Mouse (Mus musculus): ENCODE measurements at regions not wholly inside any gene's neighbourhood (a gene's known extent, or its start where the extent isn't known, plus 50 kb on each side); places are given as distances from the start of the nearest gene placed in this dataset.

DNA sequence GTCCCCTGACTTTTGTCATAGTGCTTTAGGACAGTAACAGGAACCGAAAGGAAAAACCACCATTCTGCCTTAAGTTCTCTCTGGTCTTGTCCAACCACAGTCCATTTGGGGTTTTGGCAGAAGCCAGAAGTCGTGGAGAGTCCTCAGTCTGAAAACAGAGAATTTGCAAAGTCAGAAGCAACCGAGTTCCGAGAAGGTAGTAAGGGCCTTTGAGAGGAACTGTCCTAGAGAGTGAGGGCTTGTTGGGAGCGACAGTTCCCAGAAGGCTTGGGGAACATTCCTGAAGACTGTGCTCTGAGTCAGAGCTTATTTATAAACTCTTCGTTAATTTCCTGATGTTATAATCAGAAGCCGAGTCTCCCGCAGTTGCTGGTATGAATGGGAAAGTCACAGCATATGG is 298.3 kb upstream of the Tbc1d5 start:
- Histone ChIP-seq H3K4me1 (replicated peaks) (no peaks in the 10 kb centered on the region), H3K4me2 (no peak overlapping the region), H3K9me3 (peaks cover 7% of the 10 kb centered on the region; the same call in 1 of the 2 replicates), H3K27me3 (no peaks in the 10 kb centered on the region), H3K27ac (no peak overlapping the region), H3K9ac (replicated peaks) (no peak overlapping the region), H3K36me3 (no peaks in the 10 kb centered on the region), H3K4me3 (replicated peaks) (no peak overlapping the region)
- 92% methylated on average over 8 of the region's 8 CpGs for WGBS
- ATAC-seq (ENCODE audit: insufficient number of reproducible peaks, insufficient read depth, low FRiP score, low TSS enrichment, low read depth), result no peak

DNA sequence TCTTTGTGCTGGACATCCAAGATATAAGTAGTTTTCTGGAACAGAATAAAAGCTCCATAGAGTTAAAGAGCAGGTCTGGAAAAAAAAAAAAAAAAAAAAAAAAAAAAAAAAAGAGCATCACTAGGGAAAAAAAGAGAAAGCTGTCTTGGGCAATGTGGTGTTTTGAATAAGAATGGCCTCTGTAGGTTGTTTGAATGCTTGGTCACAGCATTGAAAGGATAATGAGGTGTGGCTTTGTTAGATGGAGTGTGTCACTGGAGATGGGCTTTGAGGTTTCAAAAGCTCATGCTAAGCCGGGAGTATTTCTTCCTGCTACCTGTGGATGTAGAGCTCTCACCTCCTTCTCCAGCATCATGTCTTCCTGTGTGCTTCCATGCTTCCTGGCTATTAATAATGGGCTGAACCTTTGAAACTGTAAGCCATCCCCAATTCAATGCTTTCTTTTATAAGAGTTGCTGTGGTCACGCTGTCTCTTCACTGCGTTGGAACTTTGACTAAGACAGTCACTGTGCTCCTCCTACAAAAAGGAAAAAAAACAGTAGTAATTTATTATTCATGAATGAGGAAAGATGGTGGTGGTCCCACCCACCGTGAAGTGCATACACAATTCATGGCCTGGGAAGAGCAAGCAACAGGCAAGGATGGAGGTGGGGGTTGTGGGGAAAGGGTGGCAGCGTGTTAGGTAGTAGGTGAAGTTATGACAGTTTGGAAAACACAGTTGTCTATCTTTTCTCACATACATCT is 283.2 kb upstream of the Tbc1d5 start:
- no peak overlapping the region for H3K4me2 ChIP-seq
- H3K9ac ChIP-seq (replicated peaks), result no peak overlapping the region
- H3K9me3 ChIP-seq, result peaks cover 6% of the 10 kb centered on the region; the same call in 1 of the 2 replicates
- no peaks in the 10 kb centered on the region for H3K27me3 ChIP-seq
- no peak overlapping the region for H3K27ac ChIP-seq
- no peaks in the 10 kb centered on the region for H3K36me3 ChIP-seq
- peaks cover 4% of the 10 kb centered on the region; the same call in 1 of the 2 replicates for H3K4me1 ChIP-seq (replicated peaks)
- WGBS, result 58% methylated on average over 5 of the region's 5 CpGs
- no peak overlapping the region for H3K4me3 ChIP-seq (replicated peaks)
- ATAC-seq (ENCODE audit: insufficient number of reproducible peaks, insufficient read depth, low FRiP score, low TSS enrichment, low read depth), result no peak

DNA sequence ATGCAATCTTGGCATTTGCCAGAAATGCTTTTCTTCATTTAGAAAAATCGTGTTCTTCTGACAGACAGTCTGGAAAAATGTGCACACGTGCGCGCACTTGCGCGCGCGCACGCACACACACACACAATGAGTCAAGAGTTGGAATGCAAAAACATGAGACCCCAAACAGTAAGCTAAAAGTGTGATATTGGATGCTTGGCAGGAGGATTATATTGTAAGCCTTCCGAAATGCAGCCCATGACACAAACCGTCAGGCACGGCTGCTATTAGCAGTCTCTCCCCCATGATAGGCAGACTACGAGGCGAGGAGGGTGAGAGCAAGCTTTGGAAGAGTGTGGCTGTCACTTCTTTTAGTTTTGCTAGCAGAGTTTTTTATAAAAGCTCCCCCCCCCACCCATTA is 282.1 kb upstream of the Tbc1d5 start:
- Histone ChIP-seq H3K9me3 (peaks cover 6% of the 10 kb centered on the region; the same call in 1 of the 2 replicates), H3K4me2 (peak overlapping the region; percentile 38), H3K9ac (replicated peaks) (no peak overlapping the region), H3K4me3 (replicated peaks) (no peak overlapping the region), H3K27me3 (no peaks in the 10 kb centered on the region), H3K27ac (no peak overlapping the region), H3K36me3 (no peaks in the 10 kb centered on the region), H3K4me1 (replicated peaks) (peaks cover 4% of the 10 kb centered on the region; the same call in 1 of the 2 replicates)
- ATAC-seq (ENCODE audit: insufficient number of reproducible peaks, insufficient read depth, low FRiP score, low TSS enrichment, low read depth), result no peak
- 61% methylated on average over 14 of the region's 14 CpGs for WGBS

DNA sequence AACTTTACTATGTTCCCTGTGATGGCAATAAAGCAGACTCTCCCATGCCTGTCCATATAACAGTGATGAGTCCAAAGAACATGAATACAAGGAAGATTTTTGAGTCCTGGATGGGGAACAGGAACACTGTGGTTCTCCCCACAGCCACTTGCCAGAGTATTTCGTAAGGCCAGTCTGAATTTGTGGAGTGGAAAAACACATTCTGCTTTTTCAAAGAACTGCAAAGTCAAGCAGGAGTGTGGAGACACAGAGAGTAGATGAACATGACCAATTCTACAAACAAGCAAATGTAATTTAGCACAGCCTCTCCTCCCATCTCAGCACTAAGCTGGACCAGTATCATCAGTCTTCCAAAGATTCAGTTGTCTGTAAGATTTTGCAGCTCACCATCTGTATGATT is 280.0 kb upstream of the Tbc1d5 start:
- H3K4me1 ChIP-seq (replicated peaks), result peaks cover 4% of the 10 kb centered on the region; the same call in 1 of the 2 replicates
- no peak overlapping the region for H3K27ac ChIP-seq
- no peaks in the 10 kb centered on the region for H3K27me3 ChIP-seq
- H3K4me2 ChIP-seq, result no peak overlapping the region
- H3K9me3 ChIP-seq, result no peaks in the 10 kb centered on the region
- no peaks in the 10 kb centered on the region for H3K36me3 ChIP-seq
- 90% methylated on average over 1 of the region's 1 CpGs for WGBS
- H3K9ac ChIP-seq (replicated peaks), result no peak overlapping the region
- H3K4me3 ChIP-seq (replicated peaks), result no peak overlapping the region
- no peak for ATAC-seq (ENCODE audit: insufficient number of reproducible peaks, insufficient read depth, low FRiP score, low TSS enrichment, low read depth)

DNA sequence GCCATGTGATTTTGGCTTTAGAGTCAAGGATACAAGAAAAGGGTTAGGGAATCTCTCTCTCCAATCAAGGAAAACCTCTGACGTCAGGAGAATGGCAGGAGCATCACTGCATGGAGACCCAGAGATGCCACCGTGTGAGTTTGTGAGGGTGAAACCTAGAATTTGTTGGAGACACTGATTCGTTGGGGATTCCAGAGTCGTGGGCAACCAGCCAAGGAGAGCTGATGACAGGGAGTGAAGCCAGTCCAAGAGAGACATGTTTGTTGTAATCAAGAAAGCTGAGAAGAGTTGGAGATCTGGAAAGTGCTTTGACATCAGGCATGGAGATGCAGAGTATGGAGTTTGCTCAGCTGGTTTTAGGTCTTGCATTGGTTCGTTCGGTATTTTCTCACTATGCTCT is 236.6 kb upstream of the Tbc1d5 start:
- Histone ChIP-seq H3K9me3 (no peaks in the 10 kb centered on the region), H3K27ac (no peak overlapping the region), H3K27me3 (no peaks in the 10 kb centered on the region), H3K4me3 (replicated peaks) (no peak overlapping the region), H3K4me2 (no peak overlapping the region), H3K9ac (replicated peaks) (no peak overlapping the region), H3K36me3 (no peaks in the 10 kb centered on the region), H3K4me1 (replicated peaks) (no peaks in the 10 kb centered on the region)
- no peak for ATAC-seq (ENCODE audit: insufficient number of reproducible peaks, insufficient read depth, low FRiP score, low TSS enrichment, low read depth)
- 92% methylated on average over 6 of the region's 6 CpGs for WGBS

DNA sequence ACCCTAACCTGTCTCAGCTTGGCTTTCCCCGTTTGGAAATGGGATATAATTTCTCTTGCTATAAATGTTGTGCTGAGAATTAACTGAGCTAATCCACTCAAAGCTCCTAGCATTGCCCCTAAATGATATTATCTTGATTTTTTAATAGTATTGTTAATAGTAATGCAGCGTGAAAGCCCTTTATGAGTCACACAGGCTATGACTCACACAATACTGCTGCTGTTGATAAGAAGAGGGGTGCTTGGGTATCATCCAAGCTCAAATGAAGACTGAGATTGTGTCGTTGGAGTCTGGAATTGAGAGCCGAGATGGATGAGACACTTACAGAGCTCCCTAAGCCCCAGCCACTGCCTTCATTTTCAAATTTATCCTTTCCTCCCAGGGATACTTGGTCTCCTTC is 235.2 kb upstream of the Tbc1d5 start:
- no peaks in the 10 kb centered on the region for H3K4me1 ChIP-seq (replicated peaks)
- H3K9me3 ChIP-seq, result no peaks in the 10 kb centered on the region
- no peaks in the 10 kb centered on the region for H3K36me3 ChIP-seq
- no peaks in the 10 kb centered on the region for H3K27me3 ChIP-seq
- no peak overlapping the region for H3K4me2 ChIP-seq
- no peak overlapping the region for H3K9ac ChIP-seq (replicated peaks)
- no peak overlapping the region for H3K27ac ChIP-seq
- H3K4me3 ChIP-seq (replicated peaks), result no peak overlapping the region
- WGBS, result 92% methylated on average over 4 of the region's 4 CpGs
- no peak for ATAC-seq (ENCODE audit: insufficient number of reproducible peaks, insufficient read depth, low FRiP score, low TSS enrichment, low read depth)

DNA sequence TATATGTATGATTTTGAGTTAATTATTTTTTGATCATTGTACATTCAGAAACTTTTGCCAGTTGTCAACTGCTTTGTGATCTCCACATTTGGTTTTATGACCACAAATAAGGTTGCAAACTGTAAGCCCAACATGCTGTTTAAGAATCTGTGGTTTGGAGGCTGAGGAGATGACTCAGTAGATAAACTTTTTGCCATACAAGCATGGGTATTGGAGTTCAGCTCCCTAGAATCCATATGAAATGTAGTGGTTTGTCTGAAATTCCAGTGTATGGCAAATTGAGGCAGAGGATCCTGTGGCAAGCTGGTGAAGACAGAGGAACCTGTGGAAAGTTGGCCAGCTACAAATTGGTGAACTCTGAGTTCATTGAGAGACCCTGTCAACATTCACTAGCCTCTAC is 234.6 kb upstream of the Tbc1d5 start:
- H3K9ac ChIP-seq (replicated peaks), result no peak overlapping the region
- no peaks in the 10 kb centered on the region for H3K36me3 ChIP-seq
- no peak overlapping the region for H3K27ac ChIP-seq
- no peak overlapping the region for H3K4me2 ChIP-seq
- H3K4me1 ChIP-seq (replicated peaks), result no peaks in the 10 kb centered on the region
- no peak overlapping the region for H3K4me3 ChIP-seq (replicated peaks)
- H3K27me3 ChIP-seq, result no peaks in the 10 kb centered on the region
- no peaks in the 10 kb centered on the region for H3K9me3 ChIP-seq
- no peak for ATAC-seq (ENCODE audit: insufficient number of reproducible peaks, insufficient read depth, low FRiP score, low TSS enrichment, low read depth)

DNA sequence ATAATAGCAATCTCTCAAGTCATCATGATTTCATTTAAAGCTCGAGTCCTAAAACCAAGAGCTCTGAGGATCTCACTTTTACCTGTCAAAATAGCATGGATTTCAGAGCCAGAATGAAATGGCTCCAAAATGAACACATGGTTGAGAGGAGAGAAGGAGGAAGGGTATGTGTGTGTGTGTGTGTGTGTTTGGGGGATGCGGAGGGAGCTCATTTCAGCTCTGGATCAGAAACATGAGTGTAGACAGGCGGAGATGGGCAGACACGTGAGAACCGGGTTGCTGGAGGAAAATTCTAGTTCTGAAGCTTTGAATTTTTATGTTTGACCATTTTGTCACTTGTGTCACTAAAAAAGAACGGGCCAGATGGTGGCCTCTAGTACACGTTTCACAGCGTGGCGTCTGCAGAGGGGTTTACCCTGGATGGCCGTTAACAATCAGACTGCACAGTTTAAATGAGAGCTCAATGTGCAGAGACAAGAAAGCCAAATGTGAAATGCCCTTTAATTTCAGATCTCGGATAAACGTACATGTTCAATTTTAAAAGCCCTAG is 232.5 kb upstream of the Tbc1d5 start:
- Histone ChIP-seq H3K9me3 (no peaks in the 10 kb centered on the region), H3K27ac (no peak overlapping the region), H3K9ac (replicated peaks) (no peak overlapping the region), H3K36me3 (no peaks in the 10 kb centered on the region), H3K4me3 (replicated peaks) (no peak overlapping the region), H3K27me3 (no peaks in the 10 kb centered on the region), H3K4me2 (no peak overlapping the region), H3K4me1 (replicated peaks) (no peaks in the 10 kb centered on the region)
- 60% methylated on average over 12 of the region's 12 CpGs for WGBS
- no peak for ATAC-seq (ENCODE audit: insufficient number of reproducible peaks, insufficient read depth, low FRiP score, low TSS enrichment, low read depth)

DNA sequence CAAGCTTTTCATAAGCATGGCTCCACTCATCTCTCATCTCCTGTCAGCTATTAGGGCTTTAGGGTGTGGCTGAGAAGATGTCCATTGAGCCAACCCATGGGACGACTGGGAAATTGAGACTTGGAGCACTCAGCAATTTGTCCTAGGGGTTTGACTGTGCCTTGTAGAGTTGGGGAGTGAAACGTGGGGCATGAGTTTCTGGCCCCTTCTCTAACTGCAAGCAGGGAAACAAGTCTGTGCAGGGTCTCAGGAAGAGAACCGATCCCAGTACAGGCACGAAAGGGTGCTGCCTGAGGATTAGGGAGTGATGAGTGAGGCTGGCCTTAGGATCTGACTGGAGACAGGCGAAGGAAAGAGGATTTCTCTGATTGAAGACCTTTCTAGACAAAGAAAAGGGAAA is 229.7 kb upstream of the Tbc1d5 start:
- H3K27ac ChIP-seq, result no peak overlapping the region
- WGBS, result 56% methylated on average over 5 of the region's 5 CpGs
- no peaks in the 10 kb centered on the region for H3K4me1 ChIP-seq (replicated peaks)
- no peak overlapping the region for H3K4me3 ChIP-seq (replicated peaks)
- no peak overlapping the region for H3K9ac ChIP-seq (replicated peaks)
- no peak overlapping the region for H3K4me2 ChIP-seq
- no peak for ATAC-seq (ENCODE audit: insufficient number of reproducible peaks, insufficient read depth, low FRiP score, low TSS enrichment, low read depth)
- no peaks in the 10 kb centered on the region for H3K36me3 ChIP-seq
- no peaks in the 10 kb centered on the region for H3K9me3 ChIP-seq
- H3K27me3 ChIP-seq, result peaks cover 7% of the 10 kb centered on the region; the same call in 1 of the 2 replicates

DNA sequence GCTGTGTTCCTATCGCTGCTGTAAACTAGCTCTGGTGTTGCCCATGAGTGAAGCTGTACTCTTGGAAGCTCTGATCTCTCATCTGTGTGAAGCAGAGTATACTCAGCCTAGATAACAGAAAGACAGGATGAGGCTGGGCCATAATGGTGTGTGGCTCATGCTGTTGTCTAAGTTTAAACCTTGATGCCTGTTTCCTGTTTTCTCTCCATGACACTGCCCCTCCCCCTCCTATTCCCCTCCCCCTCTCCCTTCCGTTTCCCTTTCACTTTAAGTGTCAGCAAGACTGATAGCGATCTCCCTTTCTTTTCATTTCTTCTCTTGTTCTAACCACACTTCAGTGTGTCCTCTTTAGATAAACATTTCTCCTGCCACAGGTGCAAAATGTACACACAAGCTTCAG is 229.2 kb upstream of the Tbc1d5 start:
- no peak overlapping the region for H3K27ac ChIP-seq
- peaks cover 7% of the 10 kb centered on the region; the same call in 1 of the 2 replicates for H3K27me3 ChIP-seq
- no peaks in the 10 kb centered on the region for H3K9me3 ChIP-seq
- H3K9ac ChIP-seq (replicated peaks), result no peak overlapping the region
- no peaks in the 10 kb centered on the region for H3K4me1 ChIP-seq (replicated peaks)
- no peak overlapping the region for H3K4me2 ChIP-seq
- H3K36me3 ChIP-seq, result no peaks in the 10 kb centered on the region
- no peak overlapping the region for H3K4me3 ChIP-seq (replicated peaks)
- ATAC-seq (ENCODE audit: insufficient number of reproducible peaks, insufficient read depth, low FRiP score, low TSS enrichment, low read depth), result no peak
- WGBS, result 65% methylated on average over 3 of the region's 3 CpGs

DNA sequence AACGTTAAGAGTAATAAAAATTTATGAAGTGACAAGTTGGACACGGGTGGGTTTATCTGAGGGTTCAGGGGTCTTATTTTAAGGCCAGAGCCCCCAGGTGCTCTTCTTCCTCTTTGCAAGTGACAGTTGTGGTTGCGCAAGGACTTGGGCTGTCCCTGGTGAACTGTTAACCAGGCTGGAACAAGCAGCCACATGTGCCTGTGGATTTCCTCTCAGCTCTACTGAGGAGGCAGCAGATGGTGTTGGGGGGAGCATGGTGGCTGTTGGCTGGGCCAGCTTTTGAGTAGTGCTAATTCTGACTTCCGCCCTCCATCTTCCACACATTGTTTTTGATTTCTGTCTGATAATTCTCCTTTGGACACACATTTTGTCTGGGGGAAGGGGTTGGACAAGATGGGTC is 227.9 kb upstream of the Tbc1d5 start:
- no peak for ATAC-seq (ENCODE audit: insufficient number of reproducible peaks, insufficient read depth, low FRiP score, low TSS enrichment, low read depth)
- Histone ChIP-seq H3K9ac (replicated peaks) (no peak overlapping the region), H3K4me1 (replicated peaks) (no peaks in the 10 kb centered on the region), H3K4me2 (no peak overlapping the region), H3K27ac (no peak overlapping the region), H3K4me3 (replicated peaks) (no peak overlapping the region), H3K27me3 (peaks cover 9% of the 10 kb centered on the region; the same call in 1 of the 2 replicates), H3K36me3 (no peaks in the 10 kb centered on the region), H3K9me3 (no peaks in the 10 kb centered on the region)
- 63% methylated on average over 4 of the region's 4 CpGs for WGBS

DNA sequence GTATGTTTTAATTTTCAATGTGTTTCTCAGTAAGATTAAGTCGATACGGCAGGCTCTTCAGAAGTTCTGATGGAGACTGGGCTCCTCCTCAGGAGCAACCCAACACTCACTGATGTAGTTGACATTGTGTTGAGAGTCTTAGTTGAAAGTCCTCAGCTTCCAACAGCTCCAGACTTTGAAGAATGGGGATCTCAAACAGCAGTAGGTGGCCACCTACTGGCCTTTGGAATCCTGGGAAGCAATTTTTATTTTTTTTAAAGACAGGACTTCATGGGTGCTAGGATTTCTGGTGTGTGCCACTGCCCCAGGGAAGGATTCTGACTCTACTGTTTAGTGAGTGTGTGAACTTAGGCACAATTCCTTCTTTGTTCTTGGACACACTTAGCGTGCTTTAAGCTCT is 225.9 kb upstream of the Tbc1d5 start:
- WGBS, result 81% methylated on average over 3 of the region's 3 CpGs
- no peaks in the 10 kb centered on the region for H3K9me3 ChIP-seq
- H3K36me3 ChIP-seq, result no peaks in the 10 kb centered on the region
- H3K4me1 ChIP-seq (replicated peaks), result no peaks in the 10 kb centered on the region
- H3K9ac ChIP-seq (replicated peaks), result no peak overlapping the region
- ATAC-seq (ENCODE audit: insufficient number of reproducible peaks, insufficient read depth, low FRiP score, low TSS enrichment, low read depth), result no peak
- H3K4me2 ChIP-seq, result no peak overlapping the region
- peaks cover 12% of the 10 kb centered on the region; the same call in 1 of the 2 replicates for H3K27me3 ChIP-seq
- H3K4me3 ChIP-seq (replicated peaks), result no peak overlapping the region
- no peak overlapping the region for H3K27ac ChIP-seq
